Mouse (Mus musculus) CH12.LX (cell line): ENCODE results near the gene Cblc. TPM values are rescaled to one million over a fixed set of nuclear protein-coding genes. Genes with fewer than 3 reads are reported as not detected.

Source experiments
- DNase-seq: peaks from one replicate; pipeline ENCODE4 v3.0.0-alpha.2; 2013; ENCODE audit errors: extremely low read depth
- H3K27ac ChIP-seq: 2 replicates; pipeline ENCODE4 v1.5.1; 2012; ENCODE audit warnings: low read depth, mild to moderate bottlenecking, control low read depth, moderate library complexity; ENCODE audit not compliant: insufficient read depth
- H3K27me3 ChIP-seq: replicated peaks from 2 replicates; pipeline ENCODE3; 2012; ENCODE audit warnings: inconsistent platforms
- H3K36me3 ChIP-seq, 2 experiments: replicated peaks in 1 of 2; 2 replicates each; pipeline versions ENCODE3 to v1.6.1; 2012; ENCODE audit warnings: inconsistent platforms in 1 of 2, low read length in 1 of 2, mild to moderate bottlenecking in 1 of 2, mixed read lengths in 1 of 2, moderate library complexity in 1 of 2; ENCODE audit not compliant: control insufficient read depth in 1 of 2, insufficient read depth in 1 of 2
- H3K4me1 ChIP-seq, 2 experiments: 2 replicates each; pipeline ENCODE4 v1.6.1; 2012; ENCODE audit warnings: inconsistent platforms in 1 of 2, moderate library complexity in 1 of 2; ENCODE audit not compliant: insufficient read depth in 2 of 2, control insufficient read depth in 1 of 2
- H3K4me2 ChIP-seq: 2 replicates; pipeline ENCODE4 v1.6.1; 2012; ENCODE audit warnings: low read depth, mild to moderate bottlenecking, control low read depth; ENCODE audit not compliant: poor library complexity, insufficient read depth, severe bottlenecking
- H3K4me3 ChIP-seq, 3 experiments: fragments of 150-350 bp in 1 of 3; sonication (generic) in 1 of 3; replicated peaks in 1 of 3; 2 replicates each; pipeline versions ENCODE3 to v1.5.1; 2011 to 2012; ENCODE audit warnings: low read depth in 2 of 3, low read length in 2 of 3, mild to moderate bottlenecking in 2 of 3, moderate library complexity in 2 of 3, control low read depth in 1 of 3, improper control_type of control experiment in 1 of 3, inconsistent platforms in 1 of 3, mixed read lengths in 1 of 3; ENCODE audit not compliant: poor library complexity in 1 of 3
- H3K79me2 ChIP-seq: replicated peaks from 2 replicates; pipeline ENCODE4 v1.6.1; 2012; ENCODE audit warnings: mild to moderate bottlenecking, moderate library complexity; ENCODE audit not compliant: control insufficient read depth, poor library complexity, insufficient read depth, severe bottlenecking; ENCODE audit errors: extremely low read depth
- H3K9ac ChIP-seq: 2 replicates; pipeline ENCODE4 v1.6.1; 2012; ENCODE audit warnings: low read depth, mild to moderate bottlenecking, control low read depth, moderate library complexity; ENCODE audit not compliant: insufficient read depth
- H3K9me3 ChIP-seq: replicated peaks from 2 replicates; pipeline ENCODE3; 2012; ENCODE audit warnings: low read length, inconsistent platforms, mixed read lengths
- BHLHE40 ChIP-seq: IDR thresholded peaks from 2 replicates; pipeline ENCODE4 v1.6.1; 2011; ENCODE audit warnings: mild to moderate bottlenecking, low read depth, low read length, improper control_type of control experiment
- CHD1 ChIP-seq: IDR thresholded peaks from 2 replicates; pipeline ENCODE4 v1.6.1; 2012; ENCODE audit warnings: low read depth, low read length, improper control_type of control experiment, inconsistent platforms
- CHD2 ChIP-seq: IDR thresholded peaks from 2 replicates; pipeline ENCODE4 v1.6.1; 2011; ENCODE audit warnings: low read length, improper control_type of control experiment
- CTCF ChIP-seq, 2 experiments: IDR thresholded peaks in 1 of 2; conservative IDR thresholded peaks in 1 of 2; 2 replicates each; pipeline ENCODE4 v1.5.1; 2011 to 2012; ENCODE audit warnings: low read depth in 2 of 2, low read length in 2 of 2, improper control_type of control experiment in 1 of 2, inconsistent platforms in 1 of 2, mild to moderate bottlenecking in 1 of 2, moderate library complexity in 1 of 2
- E2F4 ChIP-seq: IDR thresholded peaks from 2 replicates; pipeline ENCODE4 v1.6.1; 2011; ENCODE audit warnings: low read depth, low read length, improper control_type of control experiment; ENCODE audit not compliant: insufficient replicate concordance
- ELF1 ChIP-seq: IDR thresholded peaks from 2 replicates; pipeline ENCODE4 v1.6.1; 2014; ENCODE audit warnings: low read depth, mild to moderate bottlenecking, inconsistent platforms, low read length, improper control_type of control experiment
- EP300 ChIP-seq: IDR thresholded peaks from 2 replicates; pipeline ENCODE4 v1.6.1; 2011; ENCODE audit warnings: low read length, improper control_type of control experiment
- ETS1 ChIP-seq: conservative IDR thresholded peaks from 2 replicates; pipeline ENCODE4 v1.6.1; 2012; ENCODE audit warnings: low read depth, mild to moderate bottlenecking, inconsistent platforms, low read length, improper control_type of control experiment, moderate library complexity
- GABPA ChIP-seq: IDR thresholded peaks from 2 replicates; pipeline ENCODE4 v1.6.1; 2012; ENCODE audit warnings: low read depth, low read length, improper control_type of control experiment, inconsistent platforms; ENCODE audit not compliant: insufficient replicate concordance
- HCFC1 ChIP-seq: IDR thresholded peaks from 2 replicates; pipeline ENCODE4 v1.6.1; 2012; ENCODE audit warnings: low read depth, mild to moderate bottlenecking, inconsistent platforms, low read length, improper control_type of control experiment
- IRF4 ChIP-seq: IDR thresholded peaks from 2 replicates; pipeline ENCODE4 v1.6.1; 2014; ENCODE audit warnings: low read depth, mild to moderate bottlenecking, inconsistent platforms, low read length, improper control_type of control experiment
- JUN ChIP-seq: IDR thresholded peaks from 2 replicates; pipeline ENCODE4 v1.6.1; 2011; ENCODE audit warnings: low read depth, mild to moderate bottlenecking, low read length, improper control_type of control experiment, moderate library complexity; ENCODE audit not compliant: insufficient read depth
- JUND ChIP-seq: conservative IDR thresholded peaks from 2 replicates; pipeline ENCODE4 v1.6.1; 2011; ENCODE audit warnings: low read depth, low read length, improper control_type of control experiment
- KAT2A ChIP-seq: IDR thresholded peaks from 2 replicates; pipeline ENCODE4 v1.6.1; 2012; ENCODE audit warnings: low read length, improper control_type of control experiment, inconsistent platforms; ENCODE audit not compliant: insufficient replicate concordance
- MAFK ChIP-seq: IDR thresholded peaks from 2 replicates; pipeline ENCODE4 v1.6.1; 2011; ENCODE audit warnings: low read length, improper control_type of control experiment; ENCODE audit not compliant: insufficient replicate concordance
- MAX ChIP-seq: IDR thresholded peaks from 2 replicates; pipeline ENCODE4 v1.6.1; 2011; ENCODE audit warnings: low read length, improper control_type of control experiment
- MAZ ChIP-seq: IDR thresholded peaks from 2 replicates; pipeline ENCODE4 v1.6.1; 2012; ENCODE audit warnings: low read depth, mild to moderate bottlenecking, inconsistent platforms, low read length, improper control_type of control experiment, moderate library complexity
- MEF2A ChIP-seq: IDR thresholded peaks from 2 replicates; pipeline ENCODE4 v1.6.1; 2014; ENCODE audit warnings: low read depth, mild to moderate bottlenecking, inconsistent platforms, low read length, improper control_type of control experiment, borderline replicate concordance
- MXI1 ChIP-seq: IDR thresholded peaks from 2 replicates; pipeline ENCODE4 v1.6.1; 2011; ENCODE audit warnings: mild to moderate bottlenecking, low read depth, low read length, improper control_type of control experiment
- MYC ChIP-seq: IDR thresholded peaks from 2 replicates; pipeline ENCODE4 v1.6.1; 2011; ENCODE audit warnings: low read depth, mild to moderate bottlenecking, improper control_type of control experiment, low read length
- NELFE ChIP-seq: IDR thresholded peaks from 2 replicates; pipeline ENCODE4 v1.6.1; 2011; ENCODE audit warnings: low read depth, low read length, improper control_type of control experiment
- NRF1 ChIP-seq: IDR thresholded peaks from 2 replicates; pipeline ENCODE4 v1.6.1; 2014; ENCODE audit warnings: low read depth, mild to moderate bottlenecking, inconsistent platforms, low read length, improper control_type of control experiment, moderate library complexity
- PAX5 ChIP-seq: IDR thresholded peaks from 2 replicates; pipeline ENCODE4 v1.6.1; 2012; ENCODE audit warnings: low read length, inconsistent platforms, mixed read lengths
- POLR2A ChIP-seq: IDR thresholded peaks from 2 replicates; pipeline ENCODE4 v1.6.1; 2011; ENCODE audit warnings: low read depth, mild to moderate bottlenecking, improper control_type of control experiment, low read length
- POLR2AphosphoS2 ChIP-seq: IDR thresholded peaks from 2 replicates; pipeline ENCODE4 v1.6.1; 2011; ENCODE audit warnings: low read depth, low read length, improper control_type of control experiment
- RCOR1 ChIP-seq: conservative IDR thresholded peaks from 2 replicates; pipeline ENCODE4 v1.6.1; 2012; ENCODE audit warnings: low read depth, mild to moderate bottlenecking, inconsistent platforms, low read length, improper control_type of control experiment
- SIN3A ChIP-seq: IDR thresholded peaks from 2 replicates; pipeline ENCODE4 v1.6.1; 2012; ENCODE audit warnings: low read length, improper control_type of control experiment, inconsistent platforms
- SMC3 ChIP-seq: IDR thresholded peaks from 2 replicates; pipeline ENCODE4 v1.6.1; 2011; ENCODE audit warnings: low read depth, low read length, improper control_type of control experiment
- TBP ChIP-seq: conservative IDR thresholded peaks from 2 replicates; pipeline ENCODE4 v1.6.1; 2011; ENCODE audit warnings: low read depth, low read length, improper control_type of control experiment
- TCF12 ChIP-seq: IDR thresholded peaks from 2 replicates; pipeline ENCODE4 v1.6.1; 2014; ENCODE audit warnings: low read depth, mild to moderate bottlenecking, inconsistent platforms, low read length, improper control_type of control experiment
- UBTF ChIP-seq: IDR thresholded peaks from 2 replicates; pipeline ENCODE4 v1.6.1; 2012; ENCODE audit warnings: low read depth, mild to moderate bottlenecking, inconsistent platforms, low read length, improper control_type of control experiment, moderate library complexity
- USF1 ChIP-seq: IDR thresholded peaks from 2 replicates; pipeline ENCODE4 v1.6.1; 2014; ENCODE audit warnings: low read depth, mild to moderate bottlenecking, inconsistent platforms, low read length, improper control_type of control experiment
- USF2 ChIP-seq: conservative IDR thresholded peaks from 2 replicates; pipeline ENCODE4 v1.6.1; 2011; ENCODE audit warnings: low read depth, low read length, improper control_type of control experiment
- ZC3H11A ChIP-seq: IDR thresholded peaks from 2 replicates; pipeline ENCODE4 v1.6.1; 2012; ENCODE audit warnings: low read depth, mild to moderate bottlenecking, inconsistent platforms, low read length, improper control_type of control experiment
- ZKSCAN1 ChIP-seq: IDR thresholded peaks from 2 replicates; pipeline ENCODE4 v1.6.1; 2012; ENCODE audit warnings: low read depth, inconsistent platforms, low read length, improper control_type of control experiment, borderline replicate concordance
- ZMIZ1 ChIP-seq: IDR thresholded peaks from 2 replicates; pipeline ENCODE4 v1.6.1; 2012; ENCODE audit warnings: low read depth, mild to moderate bottlenecking, inconsistent platforms, low read length, improper control_type of control experiment
- ZNF384 ChIP-seq: IDR thresholded peaks from 2 replicates; pipeline ENCODE4 v1.6.1; 2012; ENCODE audit warnings: low read depth, low read length, improper control_type of control experiment, inconsistent platforms
- dilution Hi-C: fragments of 300-500 bp; cut with MboI; formaldehyde crosslinking; loops from 2 replicates; pipeline ENCODE4 v1.14.3; 2020; ENCODE audit warnings: low sequenced_read_pairs; ENCODE audit not compliant: extremely low pct_unique_long_range_greater_than_20kb, extremely low pct_ligation_motif_present
- in situ Hi-C: fragments of 300-500 bp; cut with MboI; formaldehyde crosslinking; loops from 3 replicates; pipeline ENCODE4 v1.14.3; 2019; ENCODE audit warnings: low sequenced_read_pairs, low pct_ligation_motif_present, low pct_unique_long_range_greater_than_20kb, mixed read lengths
- polyA plus RNA-seq: library from polyadenylated mRNA; unstranded; fragments of >175 nt; gene quantifications from 2 replicates; pipeline ENCODE4 v1.2.1, GENCODE M21; 2012; ENCODE audit warnings: low read depth; ENCODE audit not compliant: insufficient read length
- total RNA-seq, 2 experiments: library from RNA; depleted of rRNA; stranded (reverse); fragments of 300-350 nt in 1 of 2; fragments of >200 nt in 1 of 2; gene quantifications; 2 replicates each; pipeline ENCODE4 v1.2.3; 2012 to 2014

Gene Cblc
- total and polyA plus RNA-seq, 3 experiments: 6.4 to 30.8 (median 13.4) TPM

DNA sequence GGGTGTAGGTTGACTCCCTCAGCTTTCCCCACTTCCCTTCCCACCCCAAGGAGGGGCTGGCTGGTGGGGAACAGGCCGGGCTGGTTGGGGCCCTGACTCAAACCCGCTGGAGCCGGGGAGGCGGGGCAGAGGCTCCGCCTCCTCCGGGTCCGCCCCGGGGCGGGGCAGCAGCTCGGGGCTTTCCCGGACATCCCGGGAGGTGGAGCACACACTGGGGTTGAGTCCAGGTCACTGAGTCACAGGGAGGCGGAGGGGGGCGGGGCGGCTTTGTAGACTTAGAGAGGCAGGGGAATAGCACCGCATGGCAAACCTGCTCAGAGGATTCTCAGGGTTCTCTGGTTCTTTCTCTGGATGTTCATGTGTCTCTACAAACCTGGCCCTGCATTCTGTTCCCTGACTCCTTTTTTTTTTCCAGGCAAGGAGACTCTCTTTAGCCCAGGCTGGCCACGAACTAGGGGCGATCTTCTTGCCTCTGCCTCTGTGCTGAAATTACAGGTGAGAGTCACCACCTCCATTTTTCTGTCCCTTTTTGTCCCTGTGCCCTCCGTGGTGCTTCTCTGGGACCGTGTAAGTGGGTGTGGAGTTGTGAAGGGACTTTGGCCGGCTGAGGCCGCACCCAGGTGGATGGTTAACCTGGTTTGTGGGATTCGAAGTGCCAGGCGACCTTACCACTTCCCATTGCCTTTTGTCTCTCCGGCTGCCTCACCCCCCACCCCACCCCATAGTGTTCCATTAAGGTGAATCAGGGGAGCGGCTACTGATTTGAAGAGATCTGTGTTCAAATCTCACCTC, 27.8 kb upstream of the Cblc start:
- Histone ChIP-seq H3K79me2 (peaks cover 31% of the 10 kb centered on the region), H3K4me1 (peaks cover 18 to 40% of the 10 kb centered on the region in 2 experiments), H3K9ac (peak overlapping the region; percentile 93), H3K27me3 (no peaks in the 10 kb centered on the region), H3K9me3 (peaks cover 9% of the 10 kb centered on the region), H3K36me3 (peaks cover 6 to 18% of the 10 kb centered on the region in 2 experiments), H3K4me2 (peak overlapping the region; percentile 77), H3K4me3 (peak overlapping the region; percentile 37 to 82 (median 53)), H3K27ac (peak overlapping the region; percentile 97)
- peak; percentile 95 for DNase-seq
- dilution Hi-C loops (no loop called here), in situ Hi-C loops (no loop called here)
- TF ChIP-seq ZC3H11A: no peak
- TF ChIP-seq PAX5: no peak
- TF ChIP-seq MEF2A: 0 out of 2 replicates have a peak, but pooled peaks have one; percentile 30
- 0 out of 2 replicates have a peak, but pooled peaks have one; percentile 4 for TF ChIP-seq TBP
- no peak for TF ChIP-seq GABPA
- TF ChIP-seq POLR2AphosphoS2: no peak
- TF ChIP-seq BHLHE40: 0 out of 2 replicates have a peak, but pooled peaks have one; percentile 18
- no peak for TF ChIP-seq E2F4
- peak; percentile 48; the same call in 1 of the 2 replicates for TF ChIP-seq MAX
- TF ChIP-seq CTCF (conservative IDR thresholded peaks at IDR 0.05 in 1 of 2, IDR thresholded peaks at IDR 0.05 in 1 of 2; ENCODE audit: low read depth in 2 of 2, low read length in 2 of 2): no peak
- TF ChIP-seq CHD1: no peak
- peak; percentile 13; the same call in 1 of the 2 replicates for TF ChIP-seq SIN3A
- TF ChIP-seq MXI1: peak; percentile 72; the same call in 1 of the 2 replicates
- no peak for TF ChIP-seq MAFK
- 0 out of 2 replicates have a peak, but pooled peaks have one; percentile 40 for TF ChIP-seq MYC
- no peak for TF ChIP-seq NRF1
- no peak for TF ChIP-seq ZKSCAN1
- 0 out of 2 replicates have a peak, but pooled peaks have one; percentile 36 for TF ChIP-seq RCOR1
- no peak for TF ChIP-seq JUND
- TF ChIP-seq ELF1: no peak; the same call in 1 of the 2 replicates
- TF ChIP-seq ETS1: no peak; the same call in 1 of the 2 replicates
- peak; percentile 17; the same call in 1 of the 2 replicates for TF ChIP-seq HCFC1
- no peak; the same call in 1 of the 2 replicates for TF ChIP-seq SMC3
- TF ChIP-seq UBTF: no peak
- TF ChIP-seq JUN: no peak
- TF ChIP-seq ZMIZ1: peak; percentile 54; the same call in 1 of the 2 replicates
- peak; percentile 31; the same call in 1 of the 2 replicates for TF ChIP-seq NELFE
- peak; percentile 61 for TF ChIP-seq POLR2A
- TF ChIP-seq KAT2A: no peak
- TF ChIP-seq EP300: no peak
- TF ChIP-seq CHD2: no peak; the same call in none of the 2 replicates
- peak; percentile 49 for TF ChIP-seq IRF4
- TF ChIP-seq MAZ: 0 out of 2 replicates have a peak, but pooled peaks have one; percentile 45
- TF ChIP-seq USF1: no peak
- TF ChIP-seq ZNF384: no peak
- no peak for TF ChIP-seq USF2
- TF ChIP-seq TCF12: 0 out of 2 replicates have a peak, but pooled peaks have one; percentile 65
